Mouse (Mus musculus) embryonic facial prominence, embryonic 11.5 days (tissue): Measurements from ENCODE around the gene Dnal4. TPM values are rescaled to one million over a fixed set of nuclear protein-coding genes. Genes with fewer than 3 reads are reported as not detected.
A peak's percentile ranks its signal among the peaks of the same experiment; 100 is the strongest.

ENCODE experiments used
- ATAC-seq: fragments of 200-750 bp; cut with Nextera tagmentation; replicated peaks from 2 replicates; pipeline ENCODE4 v1.8.0; 2017; ENCODE audit warnings: low read depth; ENCODE audit not compliant: insufficient number of reproducible peaks, low FRiP score, low TSS enrichment
- DNase-seq: peaks from one replicate; pipeline ENCODE4 v3.0.0-alpha.2; 2015; ENCODE audit warnings: low spot score
- H3K27ac ChIP-seq: fragments of 300-500 bp; sonication (generic); replicated peaks from 2 replicates; pipeline ENCODE4 v1.5.1; 2014; ENCODE audit warnings: mild to moderate bottlenecking, low read depth, low read length, control low read depth
- H3K27me3 ChIP-seq: fragments of 300-500 bp; sonication (generic); 2 replicates; pipeline ENCODE4 v1.6.1; 2014; ENCODE audit warnings: mild to moderate bottlenecking, low read length, moderate library complexity, mixed read lengths; ENCODE audit not compliant: control insufficient read depth, insufficient read depth
- H3K36me3 ChIP-seq: fragments of 300-500 bp; sonication (generic); replicated peaks from 2 replicates; pipeline ENCODE4 v1.6.1; 2014; ENCODE audit warnings: low read depth, mild to moderate bottlenecking, low read length, moderate library complexity, mixed read lengths; ENCODE audit not compliant: control insufficient read depth, insufficient read depth
- H3K4me1 ChIP-seq: fragments of 300-500 bp; sonication (generic); 2 replicates; pipeline ENCODE4 v1.6.1; 2014; ENCODE audit warnings: low read length, mixed read lengths; ENCODE audit not compliant: control insufficient read depth, insufficient read depth
- H3K4me2 ChIP-seq: fragments of 300-500 bp; sonication (generic); 2 replicates; pipeline ENCODE4 v1.6.1; 2014; ENCODE audit warnings: low read depth, mild to moderate bottlenecking, control low read depth, low read length, moderate library complexity
- H3K4me3 ChIP-seq: fragments of 300-500 bp; sonication (generic); 2 replicates; pipeline ENCODE4 v1.5.1; 2014; ENCODE audit warnings: low read depth, low read length, control low read depth
- H3K9ac ChIP-seq: fragments of 300-500 bp; sonication (generic); replicated peaks from 2 replicates; pipeline ENCODE4 v1.6.1; 2014; ENCODE audit warnings: mild to moderate bottlenecking, control low read depth, low read length
- H3K9me3 ChIP-seq: fragments of 300-500 bp; sonication (generic); replicated peaks from 2 replicates; pipeline ENCODE4 v1.6.1; 2016; ENCODE audit warnings: mild to moderate bottlenecking, low read length, inconsistent platforms, mixed read lengths; ENCODE audit not compliant: control insufficient read depth
- WGBS: fragments of 180-500 bp; shearing (Covaris S2); extraction: QIAGEN DNeasy Blood & Tissue Kit; methylation state at CpG from one replicate; pipeline ENCODE4 v1.1.7; 2014; 5-methylcytosine and 5-hydroxymethylcytosine counted together
- polyA plus RNA-seq: library from polyadenylated mRNA; unstranded; fragments of >200 nt; fragmentation: Nextera tagmentation; extraction: Ambion mirVana; gene quantifications from 2 replicates; pipeline ENCODE4 v1.2.1, GENCODE M21; 2014

The Dnal4 gene
- polyA plus RNA-seq, 1 experiment from 2014 or later: 61.6 TPM

- peaks cover 6% of the 10 kb centered on the region for H3K36me3 ChIP-seq
Observed at GRCm38 (mm10) chr15:79725190-79725789, 52.4 kb downstream of the Dnal4 start.

GRCm38 (mm10) chr15:79723439-79723838, 54.2 kb downstream of the Dnal4 start:
- WGBS: 19% methylated on average over 1 of the region's 1 CpGs
- DNase-seq: peak; percentile 27

More at GRCm38 (mm10) chr15:79725190-79725789, 52.4 kb downstream of the Dnal4 start:
- 88% methylated on average over 11 of the region's 11 CpGs for WGBS
- H3K27ac ChIP-seq: no peak overlapping the region
- H3K9ac ChIP-seq: no peak overlapping the region
- no peak overlapping the region for H3K4me3 ChIP-seq
- H3K4me2 ChIP-seq: no peak overlapping the region
- no peaks in the 10 kb centered on the region for H3K9me3 ChIP-seq
- H3K4me1 ChIP-seq: no peaks in the 10 kb centered on the region
- no peak for ATAC-seq
- no peaks in the 10 kb centered on the region for H3K27me3 ChIP-seq
- no peak for DNase-seq

GRCm38 (mm10) chr15:79720796-79721195, 56.9 kb downstream of the Dnal4 start:
- Histone ChIP-seq H3K9me3 (no peaks in the 10 kb centered on the region), H3K36me3 (no peaks in the 10 kb centered on the region; the same call in none of the 2 replicates), H3K9ac (no peak overlapping the region), H3K27me3 (no peaks in the 10 kb centered on the region), H3K4me2 (no peak overlapping the region), H3K4me1 (no peaks in the 10 kb centered on the region), H3K4me3 (no peak overlapping the region), H3K27ac (no peak overlapping the region)
- ATAC-seq (no peak), DNase-seq (no peak)
- 82% methylated on average over 4 of the region's 4 CpGs for WGBS

More at GRCm38 (mm10) chr15:79723439-79723838, 54.2 kb downstream of the Dnal4 start:
- H3K27ac ChIP-seq: no peak overlapping the region
- H3K27me3 ChIP-seq: no peaks in the 10 kb centered on the region
- H3K4me2 ChIP-seq: no peak overlapping the region
- no peaks in the 10 kb centered on the region for H3K4me1 ChIP-seq
- no peak for ATAC-seq
- H3K36me3 ChIP-seq: peaks cover 6% of the 10 kb centered on the region
- no peak overlapping the region for H3K9ac ChIP-seq
- no peak overlapping the region for H3K4me3 ChIP-seq
- H3K9me3 ChIP-seq: no peaks in the 10 kb centered on the region

DNA sequence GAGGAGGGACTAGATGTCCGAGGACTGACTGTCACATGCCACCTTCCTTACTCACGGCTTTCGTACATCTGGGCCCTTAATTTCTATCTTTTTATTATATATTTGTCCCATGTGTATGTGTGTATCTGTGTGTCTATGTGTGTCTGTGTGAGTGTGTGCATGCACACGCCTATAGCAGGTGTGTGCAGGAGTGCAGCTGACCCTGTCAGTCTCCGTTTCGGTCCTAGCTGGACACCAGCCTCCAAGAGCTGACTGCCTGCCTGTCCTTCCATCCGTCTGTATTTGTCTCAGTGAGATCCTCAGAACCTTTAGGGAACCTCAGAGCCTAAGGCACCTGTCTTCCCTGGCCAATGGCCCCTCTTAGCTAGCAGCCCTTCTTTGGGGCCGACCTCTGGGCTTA, 57.4 kb downstream of the Dnal4 start:
- Histone ChIP-seq H3K27ac (no peak overlapping the region), H3K4me3 (no peak overlapping the region), H3K4me1 (no peaks in the 10 kb centered on the region), H3K9ac (no peak overlapping the region), H3K9me3 (no peaks in the 10 kb centered on the region), H3K36me3 (no peaks in the 10 kb centered on the region; the same call in none of the 2 replicates), H3K27me3 (no peaks in the 10 kb centered on the region), H3K4me2 (no peak overlapping the region)
- DNase-seq (no peak), ATAC-seq (no peak)
- 87% methylated on average over 8 of the region's 8 CpGs for WGBS

GRCm38 (mm10) chr15:79716710-79717109, 60.9 kb downstream of the Dnal4 start:
- 90% methylated on average over 6 of the region's 6 CpGs for WGBS
- Histone ChIP-seq H3K27me3 (no peaks in the 10 kb centered on the region), H3K9me3 (no peaks in the 10 kb centered on the region), H3K4me2 (no peak overlapping the region), H3K36me3 (no peaks in the 10 kb centered on the region; the same call in none of the 2 replicates), H3K4me3 (no peak overlapping the region), H3K27ac (no peak overlapping the region), H3K9ac (no peak overlapping the region), H3K4me1 (no peaks in the 10 kb centered on the region)
- no peak for DNase-seq
- ATAC-seq: no peak

- Histone ChIP-seq H3K27ac (no peak overlapping the region), H3K9ac (no peak overlapping the region), H3K36me3 (peaks cover 3% of the 10 kb centered on the region), H3K4me1 (no peaks in the 10 kb centered on the region), H3K27me3 (no peaks in the 10 kb centered on the region), H3K9me3 (no peaks in the 10 kb centered on the region), H3K4me3 (no peak overlapping the region), H3K4me2 (no peak overlapping the region)
- WGBS: 95% methylated on average over 7 of the region's 7 CpGs
- ATAC-seq: no peak
- DNase-seq: no peak
Observed at GRCm38 (mm10) chr15:79715646-79716045, 62.0 kb downstream of the Dnal4 start.

Other genes starting within 250 kb of the Dnal4 start
- 77.4 and 79.2 TPM in 2 replicates for gene Ddx17, start 231.1 kb downstream of the Dnal4 start, polyA plus RNA-seq
- 0.89 and 1.5 TPM in 2 replicates for gene Dmc1, start 172.7 kb downstream of the Dnal4 start, polyA plus RNA-seq
- gene Fam227a, start 118.9 kb downstream of the Dnal4 start, polyA plus RNA-seq: 1.8 and 3.3 TPM in 2 replicates
- gene Cby1, start 118.7 kb downstream of the Dnal4 start, polyA plus RNA-seq: 64.3 and 66.2 TPM in 2 replicates
- 308 and 320 TPM in 2 replicates for gene Tomm22, start 107.0 kb downstream of the Dnal4 start, polyA plus RNA-seq
- gene Josd1, start 89.9 kb downstream of the Dnal4 start, polyA plus RNA-seq: 16.4 and 17.4 TPM in 2 replicates
- gene Gtpbp1, start 87.0 kb downstream of the Dnal4 start, polyA plus RNA-seq: 29.2 and 31.6 TPM in 2 replicates
- gene Sun2, start 35.3 kb downstream of the Dnal4 start, polyA plus RNA-seq: 3.1 and 4.4 TPM in 2 replicates
- gene Nptxr, start 26.9 kb upstream of the Dnal4 start, polyA plus RNA-seq: 0.77 and 1.1 TPM in 2 replicates
- gene Npcd, start 56.4 kb upstream of the Dnal4 start, polyA plus RNA-seq: 0.56 TPM in 1 of 2 replicates, not detected in the other
- gene Cbx6, start 56.8 kb upstream of the Dnal4 start, polyA plus RNA-seq: 8.3 and 12.1 TPM in 2 replicates
- 7.6 and 7.9 TPM in 2 replicates for gene Apobec3, start 113.8 kb upstream of the Dnal4 start, polyA plus RNA-seq
- gene Cbx7, start 193.3 kb upstream of the Dnal4 start, polyA plus RNA-seq: 0.75 and 1.3 TPM in 2 replicates
- gene Pdgfb, start 237.1 kb upstream of the Dnal4 start, polyA plus RNA-seq: 2.5 and 2.8 TPM in 2 replicates